Mouse (Mus musculus) small intestine, adult 2 months (tissue): ENCODE measurements around the gene Rpl9-ps1.

Source experiments
- CTCF ChIP-seq: fragments of 200-500 bp; IDR thresholded peaks from 2 replicates; pipeline ENCODE4 v1.5.1; 2012; ENCODE audit warnings: low read depth, mild to moderate bottlenecking, control low read depth, inconsistent platforms, low read length, moderate library complexity, mixed read lengths; ENCODE audit not compliant: insufficient replicate concordance, insufficient read length; ENCODE audit errors: extremely low read depth
- POLR2A ChIP-seq: fragments of 200-500 bp; IDR thresholded peaks from 2 replicates; pipeline ENCODE4 v1.6.1; 2012; ENCODE audit warnings: low read depth, mild to moderate bottlenecking, control low read depth, inconsistent platforms, low read length, moderate library complexity

GRCm38 (mm10) chr11:83675665-83676064 is 30.2 kb upstream of the Rpl9-ps1 start:
- TF ChIP-seq POLR2A (no peak), CTCF (no peak)
